Mouse (Mus musculus) kidney, embryonic 16.5 days (tissue): Measurements from ENCODE around the gene Camk1g. TPM values are rescaled to one million over a fixed set of nuclear protein-coding genes. Genes with fewer than 3 reads are reported as not detected.

Source experiments
- ATAC-seq: fragments of 200-750 bp; cut with Nextera tagmentation; 2 replicates; pipeline ENCODE4 v1.8.0; 2017; ENCODE audit warnings: moderate TSS enrichment; ENCODE audit not compliant: low FRiP score, low TSS enrichment
- H3K27ac ChIP-seq: fragments of 300-500 bp; sonication (generic); 2 replicates; pipeline ENCODE4 v1.5.1; 2014; ENCODE audit warnings: low read length
- H3K27me3 ChIP-seq: fragments of 300-500 bp; sonication (generic); 2 replicates; pipeline ENCODE4 v1.6.1; 2014; ENCODE audit warnings: low read length, control low read depth, mixed read lengths; ENCODE audit not compliant: insufficient read depth
- H3K36me3 ChIP-seq: fragments of 300-500 bp; sonication (generic); 2 replicates; pipeline ENCODE4 v1.6.1; 2014; ENCODE audit warnings: low read length, control low read depth, mixed read lengths; ENCODE audit not compliant: insufficient read depth
- H3K4me1 ChIP-seq: fragments of 300-500 bp; sonication (generic); 2 replicates; pipeline ENCODE4 v1.6.1; 2014; ENCODE audit warnings: low read length, control low read depth, mixed read lengths; ENCODE audit not compliant: insufficient read depth
- H3K4me2 ChIP-seq: fragments of 300-500 bp; sonication (generic); replicated peaks from 2 replicates; pipeline ENCODE4 v1.6.1; 2014; ENCODE audit warnings: low read depth, low read length
- H3K4me3 ChIP-seq: fragments of 300-500 bp; sonication (generic); 2 replicates; pipeline ENCODE4 v1.5.1; 2014; ENCODE audit warnings: mild to moderate bottlenecking, low read length
- H3K9ac ChIP-seq: fragments of 300-500 bp; sonication (generic); replicated peaks from 2 replicates; pipeline ENCODE4 v1.6.1; 2014; ENCODE audit warnings: low read length
- H3K9me3 ChIP-seq: fragments of 300-500 bp; sonication (generic); 2 replicates; pipeline ENCODE4 v1.6.1; 2016; ENCODE audit warnings: low read length, control low read depth
- WGBS: fragments of 180-500 bp; shearing (Covaris S2); extraction: QIAGEN DNeasy Blood & Tissue Kit; methylation state at CpG from one replicate; pipeline ENCODE4 v1.1.7; 2014; 5-methylcytosine and 5-hydroxymethylcytosine counted together
- polyA plus RNA-seq: library from polyadenylated mRNA; unstranded; fragments of >200 nt; fragmentation: Nextera tagmentation; extraction: Ambion mirVana; gene quantifications from 2 replicates; pipeline ENCODE4 v1.2.1, GENCODE M21; 2015

Gene Camk1g
- polyA plus RNA-seq, 1 experiment from 2014 or later = 16.2 TPM

GRCm38 (mm10) chr1:193397109-193397508 is 27.0 kb upstream of the Camk1g start:
- Histone ChIP-seq H3K9me3 (no peaks in the 10 kb centered on the region), H3K27me3 (no peaks in the 10 kb centered on the region), H3K36me3 (no peaks in the 10 kb centered on the region), H3K4me2 (no peak overlapping the region), H3K4me1 (no peaks in the 10 kb centered on the region), H3K4me3 (no peak overlapping the region), H3K27ac (no peak overlapping the region), H3K9ac (no peak overlapping the region; the same call in 1 of the 2 replicates)
- no peak for ATAC-seq

- H3K27ac ChIP-seq = no peak overlapping the region
- no peak overlapping the region for H3K4me2 ChIP-seq
- H3K9me3 ChIP-seq = no peaks in the 10 kb centered on the region
- WGBS = 90% methylated on average over 3 of the region's 3 CpGs
- ATAC-seq = no peak
- H3K9ac ChIP-seq = no peak overlapping the region
- no peak overlapping the region for H3K4me3 ChIP-seq
- no peaks in the 10 kb centered on the region for H3K36me3 ChIP-seq
- H3K4me1 ChIP-seq = peaks cover 14% of the 10 kb centered on the region
- no peaks in the 10 kb centered on the region for H3K27me3 ChIP-seq
Observed at GRCm38 (mm10) chr1:193392266-193392665, 22.2 kb upstream of the Camk1g start.

GRCm38 (mm10) chr1:193390004-193390403 is 19.9 kb upstream of the Camk1g start:
- H3K36me3 ChIP-seq = no peaks in the 10 kb centered on the region
- H3K9me3 ChIP-seq = no peaks in the 10 kb centered on the region
- no peak overlapping the region for H3K4me2 ChIP-seq
- no peak overlapping the region for H3K9ac ChIP-seq
- H3K4me3 ChIP-seq = no peak overlapping the region
- H3K27me3 ChIP-seq = no peaks in the 10 kb centered on the region
- no peak overlapping the region for H3K27ac ChIP-seq
- 43% methylated on average over 12 of the region's 12 CpGs for WGBS
- no peak for ATAC-seq
- H3K4me1 ChIP-seq = peaks cover 20% of the 10 kb centered on the region

GRCm38 (mm10) chr1:193389505-193389904 is 19.4 kb upstream of the Camk1g start:
- H3K4me3 ChIP-seq = no peak overlapping the region
- no peaks in the 10 kb centered on the region for H3K36me3 ChIP-seq
- WGBS = 18% methylated on average over 3 of the region's 3 CpGs
- H3K4me2 ChIP-seq = no peak overlapping the region
- H3K9ac ChIP-seq = no peak overlapping the region
- H3K27ac ChIP-seq = no peak overlapping the region
- peaks cover 20% of the 10 kb centered on the region for H3K4me1 ChIP-seq
- H3K27me3 ChIP-seq = no peaks in the 10 kb centered on the region
- H3K9me3 ChIP-seq = no peaks in the 10 kb centered on the region
- no peak for ATAC-seq

GRCm38 (mm10) chr1:193387241-193387640 is 17.1 kb upstream of the Camk1g start:
- no peaks in the 10 kb centered on the region for H3K27me3 ChIP-seq
- H3K36me3 ChIP-seq = no peaks in the 10 kb centered on the region
- H3K9ac ChIP-seq = no peak overlapping the region
- ATAC-seq = no peak
- no peak overlapping the region for H3K4me3 ChIP-seq
- no peaks in the 10 kb centered on the region for H3K9me3 ChIP-seq
- H3K4me2 ChIP-seq = no peak overlapping the region
- H3K27ac ChIP-seq = no peak overlapping the region
- WGBS = 54% methylated on average over 2 of the region's 2 CpGs
- H3K4me1 ChIP-seq = peaks cover 22% of the 10 kb centered on the region

GRCm38 (mm10) chr1:193386136-193386535 is 16.0 kb upstream of the Camk1g start:
- Histone ChIP-seq H3K4me1 (peaks cover 27% of the 10 kb centered on the region), H3K36me3 (no peaks in the 10 kb centered on the region), H3K9ac (peak overlapping the region; percentile 28; the same call in 1 of the 2 replicates), H3K27ac (0 out of 2 replicates have a peak overlapping the region, but pooled peaks have one; percentile 6), H3K9me3 (no peaks in the 10 kb centered on the region), H3K4me2 (no peak overlapping the region; the same call in 1 of the 2 replicates), H3K4me3 (no peak overlapping the region), H3K27me3 (no peaks in the 10 kb centered on the region)
- peak; percentile 13; the same call in 1 of the 2 replicates for ATAC-seq
- 2% methylated on average over 5 of the region's 5 CpGs for WGBS

- 4% methylated on average over 8 of the region's 8 CpGs for WGBS
- peak overlapping the region; percentile 36 for H3K9ac ChIP-seq
- ATAC-seq = peak; percentile 65; the same call in 1 of the 2 replicates
- H3K9me3 ChIP-seq = no peaks in the 10 kb centered on the region
- peaks cover 13% of the 10 kb centered on the region for H3K4me1 ChIP-seq
- peak overlapping the region; percentile 63 for H3K4me2 ChIP-seq
- peak overlapping the region; percentile 43 for H3K4me3 ChIP-seq
- no peaks in the 10 kb centered on the region for H3K36me3 ChIP-seq
- H3K27me3 ChIP-seq = no peaks in the 10 kb centered on the region
- H3K27ac ChIP-seq = no peak overlapping the region
Observed at GRCm38 (mm10) chr1:193382841-193383462, 12.9 kb upstream of the Camk1g start.

- Histone ChIP-seq H3K9me3 (no peaks in the 10 kb centered on the region), H3K9ac (peak overlapping the region; percentile 36), H3K36me3 (no peaks in the 10 kb centered on the region), H3K4me1 (peaks cover 13% of the 10 kb centered on the region), H3K4me3 (peak overlapping the region; percentile 43), H3K4me2 (peak overlapping the region; percentile 63), H3K27ac (no peak overlapping the region; the same call in 1 of the 2 replicates), H3K27me3 (no peaks in the 10 kb centered on the region)
- 2% methylated on average over 8 of the region's 8 CpGs for WGBS
- ATAC-seq = peak; percentile 80; the same call in 1 of the 2 replicates
Observed at GRCm38 (mm10) chr1:193382435-193382834, 12.3 kb upstream of the Camk1g start.

- ATAC-seq = peak; percentile 29; the same call in 1 of the 2 replicates
- Histone ChIP-seq H3K9ac (peak overlapping the region; percentile 36), H3K36me3 (no peaks in the 10 kb centered on the region), H3K4me3 (peak overlapping the region; percentile 43), H3K4me2 (peak overlapping the region; percentile 63), H3K9me3 (no peaks in the 10 kb centered on the region), H3K27ac (no peak overlapping the region; the same call in 1 of the 2 replicates), H3K4me1 (peaks cover 13% of the 10 kb centered on the region), H3K27me3 (no peaks in the 10 kb centered on the region)
- WGBS = 27% methylated on average over 11 of the region's 11 CpGs
Observed at GRCm38 (mm10) chr1:193381597-193382404, 11.7 kb upstream of the Camk1g start.

- no peaks in the 10 kb centered on the region for H3K9me3 ChIP-seq
- H3K4me3 ChIP-seq = no peak overlapping the region
- H3K27me3 ChIP-seq = no peaks in the 10 kb centered on the region
- no peak overlapping the region for H3K27ac ChIP-seq
- no peaks in the 10 kb centered on the region for H3K36me3 ChIP-seq
- no peak overlapping the region for H3K9ac ChIP-seq
- no peak for ATAC-seq
- WGBS = 92% methylated on average over 5 of the region's 5 CpGs
- H3K4me1 ChIP-seq = peaks cover 7% of the 10 kb centered on the region
- no peak overlapping the region for H3K4me2 ChIP-seq
Observed at GRCm38 (mm10) chr1:193380877-193381276, 10.8 kb upstream of the Camk1g start.
